Mouse (Mus musculus): ENCODE data around the gene Vmn1r193. TPM values are rescaled to one million over a fixed set of nuclear protein-coding genes. Genes with fewer than 3 reads are reported as not detected.
"Not testable (repeated sequence)": the region's sequence is repeated elsewhere in the genome, so short reads cannot be mapped to it uniquely, and the experiment has no call there.

The Vmn1r193 gene
- polyA plus RNA-seq (2015; fragmentation: Nextera tagmentation; extraction: Ambion mirVana): not detected in 2 replicates

DNA sequence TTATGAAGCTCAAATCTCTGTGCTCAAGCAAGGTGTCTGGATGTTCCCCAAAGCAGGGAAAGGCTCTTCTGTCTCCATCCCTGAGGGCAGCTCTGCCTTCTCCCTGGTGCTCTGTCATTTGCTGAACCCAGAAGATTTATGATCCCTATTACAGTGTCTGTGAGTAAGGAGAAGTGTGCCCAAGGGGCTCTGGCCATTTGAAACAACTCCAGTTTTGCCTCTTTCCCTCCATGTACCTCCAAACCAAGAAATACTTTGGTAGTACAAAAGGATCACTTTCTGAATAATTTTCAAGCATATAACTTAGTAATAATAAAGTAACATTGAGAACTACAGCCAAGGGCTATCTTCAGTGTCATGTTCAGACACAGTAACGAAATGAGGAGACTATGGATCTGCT lies at the start of gene Vmn1r193:
Gene Vmn1r193 (minus strand): TSS at position 101 of the 400 bp plus-strand sequence.
- not testable (repeated sequence) for H3K36me3 ChIP-seq; H3K4me3 ChIP-seq; H3K9ac ChIP-seq; H3K27ac ChIP-seq; H3K4me2 ChIP-seq (replicated peaks); H3K4me1 ChIP-seq; ATAC-seq (ENCODE audit: low FRiP score, low read depth); H3K27me3 ChIP-seq; H3K9me3 ChIP-seq
- WGBS: 74% methylated on average over 1 of the region's 1 CpGs

DNA sequence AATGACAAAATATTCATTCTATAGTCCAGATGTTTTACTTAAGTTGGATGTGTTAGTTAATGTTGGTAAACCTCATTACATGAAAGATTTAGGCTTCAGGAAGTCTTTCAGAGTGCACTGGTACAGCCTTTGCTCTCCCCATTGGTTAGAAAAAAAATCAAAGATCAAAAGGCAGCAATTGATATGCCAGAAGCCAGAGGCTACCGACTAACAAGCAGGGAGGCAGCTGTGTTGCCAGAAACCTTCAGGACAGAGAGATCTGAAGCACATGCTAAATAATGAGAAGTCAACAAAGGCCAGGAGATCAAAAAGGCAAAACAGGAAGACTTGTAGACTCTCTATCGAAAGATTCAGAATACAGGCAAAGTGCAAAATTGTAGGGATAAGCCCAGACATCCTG lies 48.8 kb upstream of the Vmn1r193 start:
- 10% methylated on average over 2 of the region's 2 CpGs for WGBS
- Histone ChIP-seq H3K4me3 (no peak overlapping the region), H3K36me3 (no peaks in the 10 kb centered on the region), H3K9ac (no peak overlapping the region), H3K27me3 (no peaks in the 10 kb centered on the region), H3K4me2 (replicated peaks) (no peak overlapping the region), H3K9me3 (no peaks in the 10 kb centered on the region), H3K27ac (no peak overlapping the region), H3K4me1 (no peaks in the 10 kb centered on the region)
- ATAC-seq (ENCODE audit: low FRiP score, low read depth): no peak

- not testable (repeated sequence) for H3K4me2 ChIP-seq (replicated peaks); H3K9ac ChIP-seq; H3K4me1 ChIP-seq; H3K27ac ChIP-seq; ATAC-seq (ENCODE audit: low FRiP score, low read depth); H3K9me3 ChIP-seq; H3K36me3 ChIP-seq; H3K4me3 ChIP-seq; H3K27me3 ChIP-seq
- WGBS: 81% methylated on average over 1 of the region's 1 CpGs
Measured at GRCm38 (mm10) chr13:22270222-22270621, 47.3 kb upstream of the Vmn1r193 start, which contains the start of gene Vmn1r195. Vmn1r195 (plus strand) TSS chr13:22270522.

DNA sequence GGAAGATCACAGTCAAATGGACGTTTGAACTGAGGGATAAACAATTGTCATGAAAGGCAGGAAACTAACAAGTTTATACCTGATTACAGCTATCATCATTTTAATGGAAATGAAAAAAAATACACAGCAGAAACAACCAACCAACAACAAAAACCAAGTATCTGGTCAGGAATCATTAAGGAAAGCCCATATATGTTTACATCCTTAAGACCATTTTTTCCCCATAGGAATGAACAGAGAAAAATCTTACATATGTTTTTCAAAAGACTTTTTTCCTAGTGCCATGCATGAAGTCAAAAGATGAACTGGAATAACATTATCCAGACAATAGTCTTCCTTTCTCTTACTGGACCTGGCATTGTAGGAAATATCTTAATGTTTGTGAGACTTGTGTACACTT lies 21.0 kb upstream of the Vmn1r193 start, which contains the start of gene Vmn1r194:
Gene Vmn1r194 (plus strand): TSS at position 301 of the 400 bp plus-strand sequence.
- Histone ChIP-seq H3K9me3 (no peaks in the 10 kb centered on the region), H3K9ac (no peak within 1 kb of the TSS), H3K36me3 (no peaks in the 10 kb centered on the region), H3K27ac (no peak within 1 kb of the TSS), H3K4me1 (no peaks in the 10 kb centered on the region), H3K27me3 (no peaks in the 10 kb centered on the region), H3K4me2 (replicated peaks) (no peak within 1 kb of the TSS), H3K4me3 (no peak within 1 kb of the TSS)
- no peak for ATAC-seq (ENCODE audit: low FRiP score, low read depth)
- 66% methylated on average over 1 of the region's 1 CpGs for WGBS

DNA sequence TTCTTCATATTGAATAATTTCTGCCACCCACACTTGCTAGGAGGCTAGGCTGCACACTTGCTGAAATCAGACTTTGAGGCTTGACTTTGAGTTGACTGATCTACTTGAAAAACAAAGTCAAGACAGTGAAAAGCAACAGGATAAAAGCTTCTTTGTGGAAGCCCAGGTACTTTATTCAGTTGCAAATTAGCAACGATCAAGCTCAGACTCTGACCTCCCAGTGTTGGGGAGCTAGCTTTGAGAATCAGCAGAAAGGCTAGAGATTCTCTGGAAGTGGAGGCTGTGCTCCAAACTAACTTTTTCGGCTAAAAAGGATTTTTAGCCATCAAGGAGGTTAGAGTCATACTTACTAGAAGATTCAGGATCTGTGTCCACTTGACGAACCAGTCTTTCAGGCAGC lies 30.2 kb downstream of the Vmn1r193 start:
- H3K4me1 ChIP-seq; H3K27me3 ChIP-seq; ATAC-seq (ENCODE audit: low FRiP score, low read depth); H3K36me3 ChIP-seq; H3K4me3 ChIP-seq; H3K4me2 ChIP-seq (replicated peaks); H3K9ac ChIP-seq; H3K27ac ChIP-seq; H3K9me3 ChIP-seq: not testable (repeated sequence)
- 76% methylated on average over 3 of the region's 3 CpGs for WGBS

DNA sequence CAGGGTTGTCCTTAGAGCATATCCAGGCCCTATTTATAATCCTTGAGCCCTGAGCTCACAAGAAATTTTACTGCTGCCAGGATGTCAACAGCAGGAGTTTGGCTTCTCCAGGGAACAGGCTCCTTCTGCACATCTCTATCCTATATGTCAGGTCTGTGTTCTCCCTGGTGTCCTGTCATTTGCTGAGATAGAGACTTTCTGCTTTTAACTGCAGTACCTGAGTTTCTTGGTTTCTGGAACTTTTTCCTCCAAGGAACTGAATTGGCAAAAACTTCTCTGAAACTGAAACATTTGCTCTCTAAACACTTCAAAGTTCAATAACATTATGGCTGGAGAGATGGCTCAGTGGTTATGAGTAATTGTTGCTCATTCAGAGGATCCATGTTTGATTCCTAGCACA lies 31.9 kb downstream of the Vmn1r193 start, which contains the start of gene Vmn1r192:
Gene Vmn1r192 (minus strand): TSS at position 101 of the 400 bp plus-strand sequence.
- H3K4me3 ChIP-seq: no peak within 1 kb of the TSS
- no peaks in the 10 kb centered on the region for H3K4me1 ChIP-seq
- peaks cover under 1% of the 10 kb centered on the region; the same call in 1 of the 2 replicates for H3K9me3 ChIP-seq
- no peak within 1 kb of the TSS for H3K9ac ChIP-seq
- H3K27me3 ChIP-seq: no peaks in the 10 kb centered on the region
- no peak within 1 kb of the TSS for H3K4me2 ChIP-seq (replicated peaks)
- ATAC-seq (ENCODE audit: low FRiP score, low read depth): no peak
- no peak within 1 kb of the TSS for H3K27ac ChIP-seq
- no peaks in the 10 kb centered on the region for H3K36me3 ChIP-seq

- Histone ChIP-seq H3K4me3 (no peak overlapping the region), H3K4me2 (replicated peaks) (no peak overlapping the region), H3K4me1 (no peaks in the 10 kb centered on the region), H3K9me3 (no peaks in the 10 kb centered on the region), H3K36me3 (no peaks in the 10 kb centered on the region), H3K27me3 (no peaks in the 10 kb centered on the region), H3K9ac (no peak overlapping the region), H3K27ac (no peak overlapping the region)
- no peak for ATAC-seq (ENCODE audit: low FRiP score, low read depth)
- WGBS: 75% methylated on average over 2 of the region's 2 CpGs
Measured at GRCm38 (mm10) chr13:22190385-22190784, 32.6 kb downstream of the Vmn1r193 start.

DNA sequence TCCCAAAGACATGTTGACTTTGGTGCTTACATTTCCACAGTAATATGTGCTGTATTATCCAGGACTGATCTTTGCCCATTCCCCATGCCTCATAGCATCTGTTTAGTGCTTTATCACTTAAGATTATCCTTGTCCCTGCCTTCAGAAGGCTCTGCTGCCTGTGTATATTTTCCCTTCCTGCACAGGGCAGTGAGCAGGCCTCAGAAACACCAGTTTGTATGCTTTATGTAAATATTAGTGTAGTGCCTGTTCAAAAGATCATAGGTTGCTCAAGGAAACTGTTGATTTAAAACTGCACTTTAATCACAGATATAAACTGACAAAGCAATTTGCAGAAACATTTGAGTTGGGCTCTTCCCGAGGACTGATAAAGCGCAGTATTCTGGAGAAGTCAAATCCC lies 33.6 kb downstream of the Vmn1r193 start:
- H3K4me3 ChIP-seq: no peak overlapping the region
- H3K27me3 ChIP-seq: no peaks in the 10 kb centered on the region
- ATAC-seq (ENCODE audit: low FRiP score, low read depth): no peak
- H3K4me1 ChIP-seq: no peaks in the 10 kb centered on the region
- no peaks in the 10 kb centered on the region for H3K36me3 ChIP-seq
- H3K9me3 ChIP-seq: no peaks in the 10 kb centered on the region
- no peak overlapping the region for H3K27ac ChIP-seq
- H3K9ac ChIP-seq: no peak overlapping the region
- H3K4me2 ChIP-seq (replicated peaks): no peak overlapping the region
- 81% methylated on average over 2 of the region's 2 CpGs for WGBS

GRCm38 (mm10) chr13:22183869-22184268 lies 39.1 kb downstream of the Vmn1r193 start, which contains the start of gene Vmn1r191:
Vmn1r191 (minus strand) TSS chr13:22183969.
- ATAC-seq (ENCODE audit: low FRiP score, low read depth): no peak
- H3K27ac ChIP-seq: no peak within 1 kb of the TSS

DNA sequence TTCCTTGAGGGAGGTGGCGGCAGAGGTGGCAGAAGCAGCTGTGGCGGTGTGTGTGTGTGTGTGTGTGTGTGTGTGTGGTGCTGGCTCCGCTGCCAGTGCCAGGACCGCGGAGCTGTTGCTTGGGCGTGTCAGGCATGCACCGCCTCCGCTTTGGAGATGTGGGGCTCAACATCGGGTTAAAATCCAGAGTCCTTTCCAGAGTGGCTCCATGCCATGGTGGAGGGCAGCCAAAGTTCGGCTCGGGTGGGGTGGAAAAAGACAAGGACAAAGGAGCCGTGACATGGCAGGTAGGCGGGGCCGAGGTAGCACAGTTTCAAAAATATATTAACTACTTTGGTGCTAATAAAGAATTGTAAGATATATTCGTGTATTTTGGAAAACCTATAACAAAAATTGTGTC lies 54.5 kb downstream of the Vmn1r193 start:
- Histone ChIP-seq H3K27me3 (no peaks in the 10 kb centered on the region), H3K4me3 (no peak overlapping the region), H3K9ac (no peak overlapping the region), H3K27ac (no peak overlapping the region), H3K4me2 (replicated peaks) (no peak overlapping the region), H3K4me1 (no peaks in the 10 kb centered on the region), H3K9me3 (peaks cover 10% of the 10 kb centered on the region), H3K36me3 (no peaks in the 10 kb centered on the region)
- no peak for ATAC-seq (ENCODE audit: low FRiP score, low read depth)
- 91% methylated on average over 15 of the region's 15 CpGs for WGBS

More at GRCm38 (mm10) chr13:22183869-22184268, 39.1 kb downstream of the Vmn1r193 start, which contains the start of gene Vmn1r191:
- Histone ChIP-seq H3K9ac (no peak within 1 kb of the TSS), H3K4me2 (replicated peaks) (no peak within 1 kb of the TSS), H3K4me1 (no peaks in the 10 kb centered on the region), H3K9me3 (no peaks in the 10 kb centered on the region), H3K4me3 (no peak within 1 kb of the TSS), H3K36me3 (no peaks in the 10 kb centered on the region), H3K27me3 (no peaks in the 10 kb centered on the region)
- WGBS: 78% methylated on average over 1 of the region's 1 CpGs

Small RNA genes lying within 50 kb of the gene (microRNA-seq; reads per million reads assigned to microRNA genes)
- gene Gm23282: not detected
- not detected for gene Gm25084

Other genes with a start within 250 kb of the Vmn1r193 start
- gene Pom121l2, start 242.0 kb downstream of the Vmn1r193 start, polyA plus RNA-seq (2015; fragmentation: Nextera tagmentation; extraction: Ambion mirVana): 0.37 and 0.38 TPM in 2 replicates
- 0.98 and 1.1 TPM in 2 replicates for gene Prss16, start 213.4 kb downstream of the Vmn1r193 start, polyA plus RNA-seq (2015; fragmentation: Nextera tagmentation; extraction: Ambion mirVana)
- 8.8 and 11.8 TPM in 2 replicates for gene Hist1h2ah, start 187.6 kb downstream of the Vmn1r193 start, polyA plus RNA-seq (2015; fragmentation: Nextera tagmentation; extraction: Ambion mirVana)
- 14.4 and 16.2 TPM in 2 replicates for gene Hist1h2bk, start 187.3 kb downstream of the Vmn1r193 start, polyA plus RNA-seq (2015; fragmentation: Nextera tagmentation; extraction: Ambion mirVana)
- gene Hist1h4i, start 181.8 kb downstream of the Vmn1r193 start, polyA plus RNA-seq (2015; fragmentation: Nextera tagmentation; extraction: Ambion mirVana): 25.3 and 27.8 TPM in 2 replicates
- 75.9 and 76.5 TPM in 2 replicates for gene Hist1h2ag, start 180.2 kb downstream of the Vmn1r193 start, polyA plus RNA-seq (2015; fragmentation: Nextera tagmentation; extraction: Ambion mirVana)
- 17.9 TPM in 2 replicates for gene Hist1h2bj, start 179.9 kb downstream of the Vmn1r193 start, polyA plus RNA-seq (2015; fragmentation: Nextera tagmentation; extraction: Ambion mirVana)
- not detected in 2 replicates for gene Vmn1r188, start 138.7 kb downstream of the Vmn1r193 start, polyA plus RNA-seq (2015; fragmentation: Nextera tagmentation; extraction: Ambion mirVana)
- gene Vmn1r189, start 117.3 kb downstream of the Vmn1r193 start, polyA plus RNA-seq (2015; fragmentation: Nextera tagmentation; extraction: Ambion mirVana): not detected in 2 replicates
- not detected in 2 replicates for gene Vmn1r191, start 39.2 kb downstream of the Vmn1r193 start, polyA plus RNA-seq (2015; fragmentation: Nextera tagmentation; extraction: Ambion mirVana)
- not detected in 2 replicates for gene Vmn1r192, start 32.0 kb downstream of the Vmn1r193 start, polyA plus RNA-seq (2015; fragmentation: Nextera tagmentation; extraction: Ambion mirVana)
- not detected in 2 replicates for gene Vmn1r194, start 21.1 kb upstream of the Vmn1r193 start, polyA plus RNA-seq (2015; fragmentation: Nextera tagmentation; extraction: Ambion mirVana)
- gene Vmn1r195, start 47.4 kb upstream of the Vmn1r193 start, polyA plus RNA-seq (2015; fragmentation: Nextera tagmentation; extraction: Ambion mirVana): not detected in 2 replicates
- not detected in 2 replicates for gene Vmn1r196, start 66.8 kb upstream of the Vmn1r193 start, polyA plus RNA-seq (2015; fragmentation: Nextera tagmentation; extraction: Ambion mirVana)
- gene Vmn1r197, start 101.4 kb upstream of the Vmn1r193 start, polyA plus RNA-seq (2015; fragmentation: Nextera tagmentation; extraction: Ambion mirVana): not detected in 2 replicates
- gene Vmn1r198, start 127.2 kb upstream of the Vmn1r193 start, polyA plus RNA-seq (2015; fragmentation: Nextera tagmentation; extraction: Ambion mirVana): not detected in 2 replicates
- gene Vmn1r199, start 156.7 kb upstream of the Vmn1r193 start, polyA plus RNA-seq (2015; fragmentation: Nextera tagmentation; extraction: Ambion mirVana): not detected in 2 replicates
- gene Vmn1r200, start 167.2 kb upstream of the Vmn1r193 start, polyA plus RNA-seq (2015; fragmentation: Nextera tagmentation; extraction: Ambion mirVana): not detected in 2 replicates
- not detected in 2 replicates for gene Vmn1r201, start 248.8 kb upstream of the Vmn1r193 start, polyA plus RNA-seq (2015; fragmentation: Nextera tagmentation; extraction: Ambion mirVana)

Measured in limb, embryonic 13.5 days (tissue).